Mouse (Mus musculus) splenic B cell, adult 2 months (primary cell): ENCODE data around the gene Pigm.
A peak's percentile ranks its signal among the peaks of the same experiment; 100 is the strongest.

Experiments used
- DNase-seq: peaks from one replicate; pipeline ENCODE4 v3.0.0-alpha.2; 2011; ENCODE audit warnings: low read depth, low spot score
- H3K27me3 ChIP-seq: 2 replicates; pipeline ENCODE4 v1.6.1; 2012; ENCODE audit warnings: mild to moderate bottlenecking, low read length, moderate library complexity, mixed read lengths; ENCODE audit not compliant: control insufficient read depth, poor library complexity, insufficient read depth, severe bottlenecking
- H3K36me3 ChIP-seq: 2 replicates; pipeline ENCODE4 v1.6.1; 2012; ENCODE audit warnings: mild to moderate bottlenecking, low read length, moderate library complexity, mixed read lengths; ENCODE audit not compliant: control insufficient read depth, poor library complexity, insufficient read depth, severe bottlenecking

Pigm gene

GRCm38 (mm10) chr1:172376758-172377458 is 562 bp downstream of the Pigm start:
- peak; percentile 48 for DNase-seq
- H3K36me3 ChIP-seq = peaks cover 8% of the 10 kb centered on the region

GRCm38 (mm10) chr1:172380066-172380465 is 3.7 kb downstream of the Pigm start:
- peaks cover 12% of the 10 kb centered on the region for H3K36me3 ChIP-seq
- DNase-seq = no peak
- no peaks in the 10 kb centered on the region for H3K27me3 ChIP-seq

More at GRCm38 (mm10) chr1:172376758-172377458, 562 bp downstream of the Pigm start:
- H3K27me3 ChIP-seq = no peaks in the 10 kb centered on the region

DNA sequence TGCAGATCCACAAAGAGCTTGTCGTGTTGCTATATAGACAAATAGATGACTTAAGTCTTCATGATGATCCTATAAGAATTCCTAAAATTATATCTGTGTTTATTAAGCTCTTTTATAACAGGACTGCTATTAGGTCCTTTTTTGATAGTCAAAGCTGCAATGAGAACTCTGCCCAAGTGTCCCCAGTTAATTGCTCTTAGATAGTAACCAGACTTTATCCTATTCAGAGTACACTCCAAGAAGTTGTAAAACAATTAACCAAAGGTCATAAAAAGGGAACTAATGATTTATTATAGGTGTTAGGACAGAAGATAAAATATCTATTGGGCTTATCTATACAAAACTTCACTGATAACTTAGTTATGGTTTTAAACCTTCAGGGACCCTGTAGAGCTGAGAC is 5.7 kb downstream of the Pigm start:
- no peak for DNase-seq
- H3K27me3 ChIP-seq = no peaks in the 10 kb centered on the region
- H3K36me3 ChIP-seq = peaks cover 12% of the 10 kb centered on the region

- no peak for DNase-seq
- no peaks in the 10 kb centered on the region for H3K27me3 ChIP-seq
- H3K36me3 ChIP-seq = peaks cover 4% of the 10 kb centered on the region; the same call in 1 of the 2 replicates
These were observed 10.9 kb downstream of the Pigm start for GRCm38 (mm10) chr1:172387246-172387645.

DNA sequence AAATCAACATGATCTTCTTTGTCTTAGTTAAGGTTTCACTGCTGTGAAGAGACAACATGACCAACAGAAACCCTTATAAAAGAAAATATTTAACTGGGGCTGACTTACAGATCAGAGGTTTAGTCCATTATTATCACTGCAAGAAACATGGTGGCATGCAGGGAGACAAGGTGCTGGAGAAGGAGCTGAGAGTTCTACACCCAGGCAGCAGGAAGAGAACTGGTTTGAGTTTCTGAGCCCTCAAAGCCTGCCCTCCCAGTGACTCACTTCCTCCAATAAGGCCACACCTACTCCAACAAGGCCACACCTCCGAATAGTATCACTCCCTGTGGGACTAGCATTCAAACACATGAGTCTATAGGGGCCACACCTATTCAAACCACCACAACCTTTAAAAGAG is 14.4 kb downstream of the Pigm start:
- H3K27me3 ChIP-seq = no peaks in the 10 kb centered on the region
- no peaks in the 10 kb centered on the region for H3K36me3 ChIP-seq
- DNase-seq = peak; percentile 67

DNA sequence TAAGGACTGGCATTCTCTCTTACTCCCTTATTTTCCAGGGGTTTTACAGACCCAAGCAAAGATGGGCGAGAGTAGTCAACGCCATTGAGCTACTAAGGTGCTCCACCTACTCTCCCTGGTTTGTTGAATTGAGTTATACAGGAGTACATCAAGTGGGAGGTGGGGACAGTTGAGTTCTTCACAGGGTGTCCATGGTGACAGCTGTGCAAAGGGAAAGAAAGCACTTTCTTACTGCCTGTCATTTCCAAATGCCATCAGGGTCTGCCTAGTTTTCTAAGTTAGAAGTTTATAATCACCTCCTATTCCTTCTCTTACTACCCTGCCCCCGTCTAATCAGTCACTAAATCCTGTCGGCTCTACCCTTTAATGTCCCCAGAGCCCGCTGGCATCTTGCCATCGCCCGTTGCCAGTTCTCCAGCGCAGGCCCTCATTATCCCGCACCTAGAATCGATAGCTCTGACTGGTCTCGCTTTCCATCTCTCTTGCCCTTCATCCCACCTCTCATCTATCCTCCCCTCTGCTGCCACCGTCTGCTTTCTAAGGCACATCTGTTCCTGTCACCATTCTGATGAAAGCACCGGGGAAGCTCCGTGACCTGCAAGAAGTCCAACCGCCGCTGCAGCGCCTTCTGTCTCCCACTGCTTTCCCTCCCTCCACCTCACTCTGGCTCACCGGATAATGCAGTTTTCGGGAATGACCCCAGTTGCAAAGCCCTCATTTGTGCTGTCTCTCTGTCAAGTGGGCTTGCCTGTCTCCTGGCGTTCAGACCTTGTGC is 15.6 kb downstream of the Pigm start:
- no peaks in the 10 kb centered on the region for H3K36me3 ChIP-seq
- DNase-seq = no peak
- no peaks in the 10 kb centered on the region for H3K27me3 ChIP-seq

GRCm38 (mm10) chr1:172392643-172393170 is 16.4 kb downstream of the Pigm start:
- no peak for DNase-seq
- Histone ChIP-seq H3K27me3 (no peaks in the 10 kb centered on the region), H3K36me3 (no peaks in the 10 kb centered on the region)

GRCm38 (mm10) chr1:172393739-172394138 is 17.4 kb downstream of the Pigm start:
- Histone ChIP-seq H3K36me3 (no peaks in the 10 kb centered on the region), H3K27me3 (no peaks in the 10 kb centered on the region)
- no peak for DNase-seq

DNA sequence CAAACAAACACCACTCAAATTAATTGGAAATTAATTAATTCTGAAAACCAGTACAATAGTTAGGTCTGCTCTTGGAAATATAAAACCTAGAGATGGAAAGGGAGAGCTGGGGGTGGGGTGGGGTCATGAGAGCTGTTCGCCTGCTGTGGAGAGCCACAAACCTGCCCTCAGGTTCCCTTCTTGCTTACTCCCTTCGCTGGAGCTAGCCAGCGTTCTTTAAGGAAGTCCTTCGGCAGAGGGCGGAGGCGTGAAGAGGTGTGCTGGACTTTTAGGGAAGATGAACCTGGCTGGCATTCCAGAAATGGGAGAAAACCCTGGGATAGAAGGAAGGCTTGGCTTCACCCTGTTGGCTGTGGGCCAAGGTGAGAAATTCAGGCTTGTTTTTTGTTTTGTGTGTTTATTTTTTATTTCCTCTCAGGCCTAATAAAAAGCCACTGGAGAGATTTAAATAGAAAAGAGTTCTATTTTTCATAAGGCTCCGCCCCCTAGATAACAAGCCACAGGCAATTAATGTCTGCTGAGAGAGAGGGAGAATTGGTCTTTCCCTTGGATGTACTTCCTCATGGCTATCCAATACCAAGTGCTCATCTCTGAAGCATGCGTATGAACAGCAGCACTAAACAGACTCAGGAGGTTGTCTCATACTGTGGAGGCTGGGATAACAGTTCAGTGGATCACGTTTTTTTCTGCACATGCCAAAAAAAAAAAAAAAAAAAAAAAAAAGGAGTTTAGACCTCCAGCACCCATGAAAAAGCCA is 20.8 kb downstream of the Pigm start:
- no peaks in the 10 kb centered on the region for H3K36me3 ChIP-seq
- no peaks in the 10 kb centered on the region for H3K27me3 ChIP-seq
- DNase-seq = no peak

GRCm38 (mm10) chr1:172406077-172406706 is 29.8 kb downstream of the Pigm start:
- Histone ChIP-seq H3K36me3 (no peaks in the 10 kb centered on the region), H3K27me3 (no peaks in the 10 kb centered on the region)
- no peak for DNase-seq

DNA sequence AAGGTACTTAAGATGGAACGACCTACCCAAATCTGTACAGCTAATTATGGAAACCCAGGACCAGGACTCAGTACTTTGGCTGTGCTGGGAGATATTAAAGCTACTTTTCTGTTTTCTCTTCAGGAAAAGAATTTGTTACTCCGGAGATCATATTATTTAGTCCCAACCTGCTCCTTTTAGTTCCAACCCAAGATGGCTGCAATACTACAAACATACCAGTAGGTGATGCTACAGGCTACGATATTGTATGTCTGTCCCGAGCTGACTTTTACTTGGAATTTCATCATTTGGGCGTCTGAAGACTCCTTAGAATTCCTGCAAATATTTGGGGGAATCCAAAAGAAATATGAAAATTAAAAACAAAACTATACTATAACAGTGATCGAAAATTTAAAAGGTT is 32.6 kb downstream of the Pigm start:
- no peaks in the 10 kb centered on the region for H3K27me3 ChIP-seq
- DNase-seq = peak; percentile 65

GRCm38 (mm10) chr1:172409431-172409830 is 33.1 kb downstream of the Pigm start:
- Histone ChIP-seq H3K36me3 (no peaks in the 10 kb centered on the region), H3K27me3 (no peaks in the 10 kb centered on the region)
- no peak for DNase-seq

More for the DNA sequence above, 32.6 kb downstream of the Pigm start:
- no peaks in the 10 kb centered on the region for H3K36me3 ChIP-seq

- Histone ChIP-seq H3K27me3 (no peaks in the 10 kb centered on the region), H3K36me3 (no peaks in the 10 kb centered on the region)
- peak; percentile 85 for DNase-seq
These were observed 34.5 kb downstream of the Pigm start for GRCm38 (mm10) chr1:172410806-172411205.

DNA sequence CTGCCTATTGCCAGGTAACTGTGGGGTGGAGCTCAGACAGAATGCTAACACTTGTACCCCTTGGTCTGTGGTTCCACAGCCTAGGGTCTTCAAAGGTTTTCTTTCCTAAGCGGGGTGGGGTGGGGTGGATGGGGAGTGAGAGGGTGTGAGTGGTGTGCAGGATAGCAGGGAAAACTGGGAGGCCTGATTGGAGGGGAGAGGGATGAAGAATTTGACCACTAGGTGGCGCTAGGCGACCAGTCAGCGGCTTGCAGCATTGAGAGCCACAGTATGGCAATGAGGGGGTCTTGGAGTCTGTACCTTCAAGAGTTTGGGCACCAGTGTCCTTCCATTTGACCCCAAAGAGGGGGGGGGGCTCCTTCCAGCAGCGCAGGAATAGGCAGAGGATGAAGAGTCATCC is 35.9 kb downstream of the Pigm start:
- no peaks in the 10 kb centered on the region for H3K36me3 ChIP-seq
- H3K27me3 ChIP-seq = no peaks in the 10 kb centered on the region
- DNase-seq = peak; percentile 83
